Mouse (Mus musculus) cerebellum, postnatal 10 days (tissue): ENCODE measurements at regions not wholly inside any gene's neighbourhood (a gene's known extent, or its start where the extent isn't known, plus 50 kb on each side); places are given as distances from the start of the nearest gene placed in this dataset.
A peak's percentile ranks its signal among the peaks of the same experiment; 100 is the strongest.

Experiments
- DNase-seq, 2 experiments: peaks; one replicate each; pipeline ENCODE4 v3.0.0; 2021; ENCODE audit warnings: mixed read lengths in 2 of 2

GRCm38 (mm10) chr2:81644671-81645070, 408.4 kb upstream of the Zfp804a start:
- DNase-seq = peak; percentile 60 to 79
